Mouse (Mus musculus) CH12.LX (cell line): ENCODE results near the gene Frmd8. TPM values are rescaled to one million over a fixed set of nuclear protein-coding genes. Genes with fewer than 3 reads are reported as not detected.

ENCODE experiments used
- DNase-seq: peaks from one replicate; pipeline ENCODE4 v3.0.0-alpha.2; 2013; ENCODE audit errors: extremely low read depth
- H3K27ac ChIP-seq: 2 replicates; pipeline ENCODE4 v1.5.1; 2012; ENCODE audit warnings: low read depth, mild to moderate bottlenecking, control low read depth, moderate library complexity; ENCODE audit not compliant: insufficient read depth
- H3K27me3 ChIP-seq: replicated peaks from 2 replicates; pipeline ENCODE3; 2012; ENCODE audit warnings: inconsistent platforms
- H3K36me3 ChIP-seq, 2 experiments: replicated peaks in 1 of 2; 2 replicates each; pipeline versions ENCODE3 to v1.6.1; 2012; ENCODE audit warnings: inconsistent platforms in 1 of 2, low read length in 1 of 2, mild to moderate bottlenecking in 1 of 2, mixed read lengths in 1 of 2, moderate library complexity in 1 of 2; ENCODE audit not compliant: control insufficient read depth in 1 of 2, insufficient read depth in 1 of 2
- H3K4me1 ChIP-seq, 2 experiments: 2 replicates each; pipeline ENCODE4 v1.6.1; 2012; ENCODE audit warnings: inconsistent platforms in 1 of 2, moderate library complexity in 1 of 2; ENCODE audit not compliant: insufficient read depth in 2 of 2, control insufficient read depth in 1 of 2
- H3K4me2 ChIP-seq: 2 replicates; pipeline ENCODE4 v1.6.1; 2012; ENCODE audit warnings: low read depth, mild to moderate bottlenecking, control low read depth; ENCODE audit not compliant: poor library complexity, insufficient read depth, severe bottlenecking
- H3K4me3 ChIP-seq, 3 experiments: fragments of 150-350 bp in 1 of 3; sonication (generic) in 1 of 3; replicated peaks in 1 of 3; 2 replicates each; pipeline versions ENCODE3 to v1.5.1; 2011 to 2012; ENCODE audit warnings: low read depth in 2 of 3, low read length in 2 of 3, mild to moderate bottlenecking in 2 of 3, moderate library complexity in 2 of 3, control low read depth in 1 of 3, improper control_type of control experiment in 1 of 3, inconsistent platforms in 1 of 3, mixed read lengths in 1 of 3; ENCODE audit not compliant: poor library complexity in 1 of 3
- H3K79me2 ChIP-seq: replicated peaks from 2 replicates; pipeline ENCODE4 v1.6.1; 2012; ENCODE audit warnings: mild to moderate bottlenecking, moderate library complexity; ENCODE audit not compliant: control insufficient read depth, poor library complexity, insufficient read depth, severe bottlenecking; ENCODE audit errors: extremely low read depth
- H3K9ac ChIP-seq: 2 replicates; pipeline ENCODE4 v1.6.1; 2012; ENCODE audit warnings: low read depth, mild to moderate bottlenecking, control low read depth, moderate library complexity; ENCODE audit not compliant: insufficient read depth
- H3K9me3 ChIP-seq: replicated peaks from 2 replicates; pipeline ENCODE3; 2012; ENCODE audit warnings: low read length, inconsistent platforms, mixed read lengths
- BHLHE40 ChIP-seq: IDR thresholded peaks from 2 replicates; pipeline ENCODE4 v1.6.1; 2011; ENCODE audit warnings: mild to moderate bottlenecking, low read depth, low read length, improper control_type of control experiment
- CHD1 ChIP-seq: IDR thresholded peaks from 2 replicates; pipeline ENCODE4 v1.6.1; 2012; ENCODE audit warnings: low read depth, low read length, improper control_type of control experiment, inconsistent platforms
- CHD2 ChIP-seq: IDR thresholded peaks from 2 replicates; pipeline ENCODE4 v1.6.1; 2011; ENCODE audit warnings: low read length, improper control_type of control experiment
- CTCF ChIP-seq, 2 experiments: IDR thresholded peaks in 1 of 2; conservative IDR thresholded peaks in 1 of 2; 2 replicates each; pipeline ENCODE4 v1.5.1; 2011 to 2012; ENCODE audit warnings: low read depth in 2 of 2, low read length in 2 of 2, improper control_type of control experiment in 1 of 2, inconsistent platforms in 1 of 2, mild to moderate bottlenecking in 1 of 2, moderate library complexity in 1 of 2
- E2F4 ChIP-seq: IDR thresholded peaks from 2 replicates; pipeline ENCODE4 v1.6.1; 2011; ENCODE audit warnings: low read depth, low read length, improper control_type of control experiment; ENCODE audit not compliant: insufficient replicate concordance
- ELF1 ChIP-seq: IDR thresholded peaks from 2 replicates; pipeline ENCODE4 v1.6.1; 2014; ENCODE audit warnings: low read depth, mild to moderate bottlenecking, inconsistent platforms, low read length, improper control_type of control experiment
- EP300 ChIP-seq: IDR thresholded peaks from 2 replicates; pipeline ENCODE4 v1.6.1; 2011; ENCODE audit warnings: low read length, improper control_type of control experiment
- ETS1 ChIP-seq: conservative IDR thresholded peaks from 2 replicates; pipeline ENCODE4 v1.6.1; 2012; ENCODE audit warnings: low read depth, mild to moderate bottlenecking, inconsistent platforms, low read length, improper control_type of control experiment, moderate library complexity
- HCFC1 ChIP-seq: IDR thresholded peaks from 2 replicates; pipeline ENCODE4 v1.6.1; 2012; ENCODE audit warnings: low read depth, mild to moderate bottlenecking, inconsistent platforms, low read length, improper control_type of control experiment
- IRF4 ChIP-seq: IDR thresholded peaks from 2 replicates; pipeline ENCODE4 v1.6.1; 2014; ENCODE audit warnings: low read depth, mild to moderate bottlenecking, inconsistent platforms, low read length, improper control_type of control experiment
- JUN ChIP-seq: IDR thresholded peaks from 2 replicates; pipeline ENCODE4 v1.6.1; 2011; ENCODE audit warnings: low read depth, mild to moderate bottlenecking, low read length, improper control_type of control experiment, moderate library complexity; ENCODE audit not compliant: insufficient read depth
- KAT2A ChIP-seq: IDR thresholded peaks from 2 replicates; pipeline ENCODE4 v1.6.1; 2012; ENCODE audit warnings: low read length, improper control_type of control experiment, inconsistent platforms; ENCODE audit not compliant: insufficient replicate concordance
- MAFK ChIP-seq: IDR thresholded peaks from 2 replicates; pipeline ENCODE4 v1.6.1; 2011; ENCODE audit warnings: low read length, improper control_type of control experiment; ENCODE audit not compliant: insufficient replicate concordance
- MXI1 ChIP-seq: IDR thresholded peaks from 2 replicates; pipeline ENCODE4 v1.6.1; 2011; ENCODE audit warnings: mild to moderate bottlenecking, low read depth, low read length, improper control_type of control experiment
- NELFE ChIP-seq: IDR thresholded peaks from 2 replicates; pipeline ENCODE4 v1.6.1; 2011; ENCODE audit warnings: low read depth, low read length, improper control_type of control experiment
- PAX5 ChIP-seq: IDR thresholded peaks from 2 replicates; pipeline ENCODE4 v1.6.1; 2012; ENCODE audit warnings: low read length, inconsistent platforms, mixed read lengths
- RAD21 ChIP-seq: IDR thresholded peaks from 2 replicates; pipeline ENCODE4 v1.6.1; 2011; ENCODE audit warnings: low read depth, mild to moderate bottlenecking, low read length, improper control_type of control experiment, moderate library complexity
- SIN3A ChIP-seq: IDR thresholded peaks from 2 replicates; pipeline ENCODE4 v1.6.1; 2012; ENCODE audit warnings: low read length, improper control_type of control experiment, inconsistent platforms
- SMC3 ChIP-seq: IDR thresholded peaks from 2 replicates; pipeline ENCODE4 v1.6.1; 2011; ENCODE audit warnings: low read depth, low read length, improper control_type of control experiment
- TCF12 ChIP-seq: IDR thresholded peaks from 2 replicates; pipeline ENCODE4 v1.6.1; 2014; ENCODE audit warnings: low read depth, mild to moderate bottlenecking, inconsistent platforms, low read length, improper control_type of control experiment
- USF1 ChIP-seq: IDR thresholded peaks from 2 replicates; pipeline ENCODE4 v1.6.1; 2014; ENCODE audit warnings: low read depth, mild to moderate bottlenecking, inconsistent platforms, low read length, improper control_type of control experiment
- USF2 ChIP-seq: conservative IDR thresholded peaks from 2 replicates; pipeline ENCODE4 v1.6.1; 2011; ENCODE audit warnings: low read depth, low read length, improper control_type of control experiment
- ZKSCAN1 ChIP-seq: IDR thresholded peaks from 2 replicates; pipeline ENCODE4 v1.6.1; 2012; ENCODE audit warnings: low read depth, inconsistent platforms, low read length, improper control_type of control experiment, borderline replicate concordance
- ZMIZ1 ChIP-seq: IDR thresholded peaks from 2 replicates; pipeline ENCODE4 v1.6.1; 2012; ENCODE audit warnings: low read depth, mild to moderate bottlenecking, inconsistent platforms, low read length, improper control_type of control experiment
- ZNF384 ChIP-seq: IDR thresholded peaks from 2 replicates; pipeline ENCODE4 v1.6.1; 2012; ENCODE audit warnings: low read depth, low read length, improper control_type of control experiment, inconsistent platforms
- dilution Hi-C: fragments of 300-500 bp; cut with MboI; formaldehyde crosslinking; loops from 2 replicates; pipeline ENCODE4 v1.14.3; 2020; ENCODE audit warnings: low sequenced_read_pairs; ENCODE audit not compliant: extremely low pct_unique_long_range_greater_than_20kb, extremely low pct_ligation_motif_present
- in situ Hi-C: fragments of 300-500 bp; cut with MboI; formaldehyde crosslinking; loops from 3 replicates; pipeline ENCODE4 v1.14.3; 2019; ENCODE audit warnings: low sequenced_read_pairs, low pct_ligation_motif_present, low pct_unique_long_range_greater_than_20kb, mixed read lengths
- polyA plus RNA-seq: library from polyadenylated mRNA; unstranded; fragments of >175 nt; gene quantifications from 2 replicates; pipeline ENCODE4 v1.2.1, GENCODE M21; 2012; ENCODE audit warnings: low read depth; ENCODE audit not compliant: insufficient read length
- total RNA-seq, 2 experiments: library from RNA; depleted of rRNA; stranded (reverse); fragments of 300-350 nt in 1 of 2; fragments of >200 nt in 1 of 2; gene quantifications; 2 replicates each; pipeline ENCODE4 v1.2.3; 2012 to 2014

The Frmd8 gene
- total and polyA plus RNA-seq, 3 experiments, result 13.5 to 30.7 (median 25.2) TPM

- Histone ChIP-seq H3K4me2 (no peak overlapping the region), H3K27me3 (no peaks in the 10 kb centered on the region), H3K9me3 (peaks cover 11% of the 10 kb centered on the region), H3K79me2 (no peaks in the 10 kb centered on the region), H3K4me3 (no peak overlapping the region), H3K4me1 (peaks cover 4 to 10% of the 10 kb centered on the region in 2 experiments; a peak in 3 of 4 replicates), H3K36me3 (peaks cover 83 to 90% of the 10 kb centered on the region in 2 experiments), H3K27ac (no peak overlapping the region), H3K9ac (no peak overlapping the region)
- no peak for TF ChIP-seq USF1
- TF ChIP-seq RAD21, result no peak
- TF ChIP-seq E2F4, result no peak
- no peak for TF ChIP-seq PAX5
- TF ChIP-seq EP300, result no peak
- TF ChIP-seq HCFC1, result no peak
- TF ChIP-seq IRF4, result no peak
- DNase-seq, result no peak
- dilution Hi-C loops (no loop called here), in situ Hi-C loops (no loop called here)
Observed at GRCm38 (mm10) chr19:5863776-5864175, 11.3 kb downstream of the Frmd8 start.

GRCm38 (mm10) chr19:5862335-5863085, 12.6 kb downstream of the Frmd8 start:
- peaks cover 0 to under 1% of the 10 kb centered on the region in 2 experiments; a peak in 1 of 4 replicates for H3K4me1 ChIP-seq
- H3K9me3 ChIP-seq, result peaks cover 11% of the 10 kb centered on the region
- H3K4me3 ChIP-seq, result no peak overlapping the region
- no peak overlapping the region for H3K9ac ChIP-seq
- in situ Hi-C loops (no loop called here), dilution Hi-C loops (no loop called here)
- no peaks in the 10 kb centered on the region for H3K27me3 ChIP-seq
- TF ChIP-seq RAD21 (peak; percentile 29), MXI1 (no peak), USF2 (no peak), ZNF384 (no peak), SIN3A (no peak), HCFC1 (no peak), MAFK (no peak), CTCF (conservative IDR thresholded peaks at IDR 0.05 in 1 of 2, IDR thresholded peaks at IDR 0.05 in 1 of 2; ENCODE audit: low read depth in 2 of 2, low read length in 2 of 2) (peak in 1 of 2 experiments; percentile 33; a peak in 2 of 4 replicates), ETS1 (no peak), CHD2 (no peak), NELFE (no peak), EP300 (no peak), JUN (no peak), KAT2A (no peak), TCF12 (no peak), PAX5 (no peak), SMC3 (peak; percentile 24; the same call in 1 of the 2 replicates), ELF1 (no peak), ZKSCAN1 (no peak), ZMIZ1 (no peak), IRF4 (no peak), E2F4 (no peak), BHLHE40 (no peak), USF1 (no peak), CHD1 (no peak)
- no peak overlapping the region for H3K27ac ChIP-seq
- peak; percentile 18 for DNase-seq
- no peak overlapping the region for H3K4me2 ChIP-seq
- peaks cover 82 to 90% of the 10 kb centered on the region in 2 experiments for H3K36me3 ChIP-seq
- H3K79me2 ChIP-seq, result no peaks in the 10 kb centered on the region
